Mouse (Mus musculus) left cerebral cortex, postnatal 25 days (tissue): ENCODE measurements around the gene Celsr2. TPM values are rescaled to one million over a fixed set of nuclear protein-coding genes. Genes with fewer than 3 reads are reported as not detected.
A peak's percentile ranks its signal among the peaks of the same experiment; 100 is the strongest.

ENCODE experiments used
- DNase-seq, 2 experiments: peaks; one replicate each; pipeline ENCODE4 v3.0.0; 2022; ENCODE audit warnings: low spot score in 2 of 2, mixed read lengths in 1 of 2
- intact Hi-C: fragments of 180-260 bp; cut with DNase I; formaldehyde crosslinking; loops from one replicate; pipeline ENCODE4 v1.15.1; 2025
- total RNA-seq, 2 experiments: library from RNA; stranded (reverse); gene quantifications; 2 replicates each; pipeline ENCODE4 v1.2.3; 2021

Gene Celsr2
- total RNA-seq, 2 experiments from 2014 or later = 160 to 168 TPM

DNA sequence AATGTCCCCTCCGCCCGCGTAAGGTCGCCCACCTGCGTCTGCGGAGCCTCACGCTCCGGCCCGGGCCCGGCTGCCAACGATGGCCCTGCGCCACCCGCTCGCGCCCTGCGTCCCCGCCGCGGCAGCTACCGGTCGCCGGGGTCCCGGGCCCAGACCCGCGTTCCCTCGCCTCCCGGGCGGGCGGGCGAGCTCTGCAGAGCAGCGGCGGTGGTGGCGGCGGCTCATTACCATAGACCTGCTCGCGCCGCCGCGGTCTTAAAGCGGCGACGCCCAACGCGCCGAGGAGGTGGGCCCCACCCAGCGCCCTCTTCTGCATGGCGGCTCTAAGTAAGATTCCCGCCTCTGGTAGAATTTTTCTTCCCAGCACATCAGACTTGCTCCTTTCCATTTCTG, 475 bp upstream of the Celsr2 start:
- peak; percentile 88 for DNase-seq
- intact Hi-C loops = no loop called here

DNA sequence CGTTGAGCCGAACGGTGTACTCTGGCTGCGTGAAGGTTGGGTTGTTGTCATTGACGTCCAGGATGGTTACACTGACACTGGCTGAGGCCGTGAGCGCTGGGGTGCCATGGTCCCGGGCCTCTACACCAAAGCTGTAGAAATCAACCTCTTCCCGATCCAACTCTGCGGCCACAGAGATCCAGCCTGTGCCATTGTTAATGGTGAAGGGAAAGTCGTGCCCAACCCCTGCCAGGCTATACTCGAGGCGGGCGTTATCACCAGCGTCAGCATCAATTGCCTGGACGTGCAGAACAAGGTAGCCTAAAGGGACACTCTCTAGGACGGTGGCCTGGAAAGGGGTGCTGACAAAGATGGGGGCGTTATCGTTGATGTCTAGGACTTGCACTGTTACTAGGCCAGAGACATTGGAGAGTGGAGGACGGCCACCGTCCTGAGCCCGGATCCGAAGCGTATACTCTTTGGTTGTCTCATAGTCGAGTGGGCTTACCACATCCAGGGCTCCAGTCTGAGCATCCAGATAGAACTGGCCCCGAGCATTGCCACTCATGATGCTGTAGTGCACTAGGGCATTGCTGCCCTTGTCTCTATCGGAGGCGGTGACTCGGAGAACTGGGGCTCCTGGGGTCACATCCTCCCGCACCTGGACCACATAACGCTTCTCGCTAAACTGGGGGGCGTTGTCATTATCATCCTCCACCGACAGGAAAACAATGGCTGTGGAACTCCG, 1.6 kb downstream of the Celsr2 start:
- intact Hi-C loops = no loop called here
- DNase-seq = no peak

DNA sequence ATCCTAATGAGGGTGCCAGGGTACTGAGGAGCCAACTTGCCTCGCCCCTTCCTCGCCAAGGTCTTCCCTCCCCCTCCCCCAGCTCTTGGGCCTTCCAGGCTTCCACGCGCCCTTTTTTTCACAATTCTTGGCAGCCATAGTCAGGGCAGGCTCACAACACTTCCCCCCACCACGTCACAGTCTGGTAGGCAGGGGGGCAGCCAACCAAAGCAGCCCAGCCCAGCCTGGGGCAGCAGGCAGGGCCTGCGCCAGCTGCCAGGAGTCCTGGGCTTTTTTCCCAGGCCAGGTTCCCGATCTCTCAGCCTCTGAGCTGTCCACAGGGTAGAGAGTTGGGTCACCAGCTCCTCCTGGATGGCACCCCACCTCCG, 3.6 kb downstream of the Celsr2 start:
- intact Hi-C loops = no loop called here
- peak; percentile 36 to 64 for DNase-seq

DNA sequence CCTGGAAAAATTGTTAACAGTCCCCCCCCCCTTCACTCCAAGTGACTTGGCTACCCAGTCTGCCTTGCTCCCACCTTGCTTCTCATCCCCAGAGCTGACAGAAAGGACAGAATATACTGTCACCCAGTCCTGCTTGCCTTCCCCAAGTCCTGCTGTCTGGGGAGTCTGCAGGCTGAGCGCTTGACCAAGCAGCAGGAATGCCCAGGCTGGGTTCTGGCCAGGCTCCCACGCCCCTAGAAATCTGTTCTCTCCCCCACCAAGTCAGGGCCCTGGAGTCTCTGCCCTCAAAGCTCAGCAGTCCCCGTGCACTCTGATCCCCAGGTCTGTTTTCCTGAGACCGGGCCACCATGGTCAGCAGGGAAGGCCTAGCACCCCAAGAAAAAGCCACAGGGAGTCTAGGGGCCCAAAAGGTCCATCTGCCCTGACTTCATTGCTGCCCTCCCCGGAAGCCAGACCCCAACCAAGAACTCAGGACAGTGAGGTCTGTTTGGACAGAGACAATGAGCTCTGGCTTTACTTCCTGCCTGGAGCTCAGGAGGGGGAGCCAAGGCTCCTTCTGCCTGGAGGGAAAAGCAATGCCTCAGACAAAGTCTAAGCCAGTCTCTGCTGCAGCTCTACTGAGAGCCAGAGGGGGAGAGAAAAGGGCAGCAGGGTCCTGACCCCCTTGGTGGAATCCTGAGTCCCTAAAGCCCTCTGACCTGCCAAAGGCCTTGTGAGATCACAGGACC, 4.2 kb downstream of the Celsr2 start:
- DNase-seq = no peak
- intact Hi-C loops = no loop called here

DNA sequence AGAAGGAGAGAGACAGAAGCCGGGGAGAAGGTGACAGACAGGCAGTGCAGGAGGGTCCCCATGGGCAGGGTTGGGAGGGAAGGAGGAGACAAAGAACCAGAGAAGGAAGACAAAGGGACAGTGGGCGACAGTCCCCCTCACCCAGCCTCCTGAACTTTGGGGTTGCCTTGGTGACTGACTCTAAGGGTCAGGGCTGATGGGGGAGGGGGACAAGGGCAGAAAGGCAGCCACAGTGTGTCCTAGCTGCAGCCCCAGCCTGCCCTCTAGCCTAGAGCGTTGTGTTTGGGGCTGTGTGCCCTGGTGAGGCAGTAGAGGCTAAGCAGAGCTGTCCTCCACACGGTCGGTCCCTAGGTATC, 5.0 kb downstream of the Celsr2 start:
- intact Hi-C loops = no loop called here
- no peak for DNase-seq

DNA sequence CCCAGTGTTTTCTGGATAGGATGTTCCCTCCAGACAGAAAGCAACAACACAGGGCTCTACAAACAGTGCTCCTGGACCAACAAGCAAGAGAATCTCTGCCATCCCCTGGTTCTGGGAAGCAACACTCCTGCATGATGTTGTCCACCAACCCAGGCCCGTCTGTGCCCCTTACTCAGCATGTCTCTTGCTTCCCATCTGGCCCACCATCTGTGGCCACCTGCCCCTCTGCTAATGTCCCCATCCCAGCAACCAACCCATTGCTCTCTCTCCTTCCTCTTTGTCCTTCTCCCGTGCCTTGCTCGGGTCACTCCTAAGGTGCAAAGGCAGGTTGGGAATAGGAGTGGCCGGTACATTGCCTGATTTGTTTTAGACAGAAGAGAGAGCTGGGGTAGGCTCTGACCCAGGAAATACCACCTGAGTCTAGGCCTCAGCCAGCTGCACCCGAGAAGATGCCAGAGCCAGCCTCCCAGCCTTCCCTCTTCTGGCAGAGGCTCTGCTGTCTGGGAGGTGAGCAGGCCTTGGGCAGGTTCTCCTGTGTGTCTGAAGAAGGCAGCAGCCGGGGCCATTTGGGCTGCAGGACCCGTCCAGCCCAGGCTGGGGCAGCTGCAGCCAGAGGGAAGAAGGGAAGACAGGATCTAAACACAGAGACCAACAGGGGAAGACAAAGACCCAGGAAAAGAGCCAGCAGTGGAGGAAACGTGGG, 5.5 kb downstream of the Celsr2 start:
- intact Hi-C loops = loop anchor here (5.0 kb wide), 1 partner anchor 142 kb away; no protein-coding TSS in a partner anchor
- no peak for DNase-seq

GRCm38 (mm10) chr3:108408517-108409008, 6.8 kb downstream of the Celsr2 start:
- intact Hi-C loops = loop anchor here (5.0 kb wide), 1 partner anchor 144 kb away; no protein-coding TSS in a partner anchor
- DNase-seq = no peak

- peak; percentile 63 to 76 for DNase-seq
- intact Hi-C loops = loop anchor here (5.0 kb wide), 1 partner anchor 146 kb away; no protein-coding TSS in a partner anchor
Observed at GRCm38 (mm10) chr3:108406306-108406885, 9.0 kb downstream of the Celsr2 start.

DNA sequence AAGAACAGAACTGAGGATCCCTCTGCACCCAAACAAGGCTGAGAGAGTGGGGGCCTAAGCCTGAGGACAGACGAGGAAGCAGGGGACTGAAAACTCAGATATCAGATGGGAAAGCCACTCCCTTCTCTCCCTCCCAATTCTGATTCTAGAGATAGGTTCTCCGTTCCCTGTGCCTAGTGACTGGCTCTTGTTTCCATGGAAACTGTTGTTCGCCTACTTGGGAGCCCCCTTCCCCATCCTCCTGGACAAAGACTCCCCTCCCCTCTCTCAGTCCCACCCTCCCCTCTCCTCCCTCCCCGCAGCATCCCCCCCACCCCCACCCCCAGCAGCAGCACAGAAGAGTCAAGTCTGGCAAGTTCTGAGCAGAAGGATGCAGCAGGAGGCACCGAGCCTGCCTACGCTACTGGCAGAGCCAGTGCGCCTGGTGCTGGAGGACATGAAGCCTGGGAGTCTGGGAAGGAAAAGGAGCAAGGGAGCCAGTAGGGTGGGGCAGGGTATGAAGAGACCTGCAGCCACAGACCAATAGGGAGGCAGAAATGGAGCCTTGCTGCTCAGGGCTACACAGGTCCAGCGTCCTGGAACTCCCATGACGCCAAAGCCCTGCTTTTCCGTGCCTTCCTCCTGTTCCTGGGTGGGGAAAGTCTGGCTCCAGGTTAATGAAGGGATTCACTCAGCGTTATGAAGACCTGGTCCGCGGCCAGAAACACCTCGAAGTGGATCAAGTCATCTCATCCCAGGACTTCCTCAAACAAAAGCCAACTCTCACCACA, 9.6 kb downstream of the Celsr2 start:
- intact Hi-C loops = loop anchor here (5.0 kb wide), 1 partner anchor 147 kb away; no protein-coding TSS in a partner anchor
- peak; percentile 75 to 89 for DNase-seq

DNA sequence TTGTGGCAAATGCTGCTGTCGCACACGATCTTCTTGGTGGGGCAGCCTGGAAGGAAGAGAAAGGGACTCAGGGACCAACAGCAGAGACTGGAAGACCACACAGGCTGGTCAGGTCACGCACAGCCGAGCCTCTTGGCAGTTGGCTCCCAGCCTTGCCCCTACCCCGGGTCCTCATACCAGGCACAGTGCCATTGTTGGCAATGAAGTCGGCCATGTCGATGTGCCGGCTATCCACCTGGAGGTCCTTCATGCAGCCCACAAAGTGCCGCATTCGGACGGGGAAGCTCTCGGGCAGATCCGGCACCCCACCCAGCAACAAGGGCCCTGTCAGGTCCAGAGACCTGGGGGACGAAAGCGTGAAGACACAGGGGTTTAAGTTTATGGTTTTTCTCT, 12.8 kb downstream of the Celsr2 start:
- intact Hi-C loops = loop anchor here (5.0 kb wide), 1 partner anchor 35 kb away; no protein-coding TSS in a partner anchor
- no peak for DNase-seq

- peak; percentile 73 to 86 for DNase-seq
- intact Hi-C loops = loop anchor here (2.0 to 5.0 kb wide), 2 partner anchors 35 to 161 kb away; partner anchors contain the start of gene Tmem167b
Observed at GRCm38 (mm10) chr3:108401692-108402527, 13.4 kb downstream of the Celsr2 start.

DNA sequence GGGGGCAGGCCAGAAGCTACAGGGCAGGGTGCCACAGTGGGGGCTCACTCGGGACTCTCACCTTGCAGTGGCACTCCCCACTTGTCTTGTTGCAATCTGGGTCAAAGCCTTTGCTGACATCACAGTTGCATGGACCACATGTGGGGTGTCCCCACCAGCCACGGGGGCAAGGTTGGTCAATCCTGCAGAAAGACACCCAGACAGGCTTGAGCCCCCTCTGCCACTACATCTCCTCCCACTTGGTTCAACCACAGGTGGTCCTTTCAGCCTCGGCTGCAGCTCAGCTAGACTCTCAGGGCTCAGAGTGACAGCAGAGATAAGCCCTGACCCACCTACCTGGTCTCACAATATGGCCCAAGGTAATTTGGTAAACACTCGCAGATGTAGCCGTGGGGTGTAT, 14.9 kb downstream of the Celsr2 start:
- DNase-seq = no peak
- intact Hi-C loops = loop anchor here (2.0 to 5.0 kb wide), 2 partner anchors 37 to 162 kb away; partner anchors contain the start of gene Tmem167b

DNA sequence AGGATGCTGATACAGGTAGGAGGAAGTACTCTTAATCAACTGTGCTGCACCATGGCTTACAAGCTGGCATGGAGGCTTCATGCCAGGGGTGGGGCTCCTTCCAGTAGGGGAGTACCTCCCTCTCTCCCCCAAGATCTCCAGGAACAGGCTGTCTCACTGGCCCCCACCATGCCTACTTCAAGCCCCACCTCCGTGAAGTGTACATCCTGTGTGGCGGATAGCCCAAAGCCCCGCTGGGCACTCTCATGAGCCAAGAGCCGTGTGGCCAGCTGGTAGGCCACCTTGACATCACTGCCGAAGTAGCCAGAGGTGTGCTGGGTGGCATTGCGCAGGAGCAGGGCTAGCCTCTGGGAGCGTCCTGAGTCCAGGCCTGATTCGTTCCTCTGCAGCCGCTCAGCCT, 17.1 kb downstream of the Celsr2 start:
- no peak for DNase-seq
- intact Hi-C loops = no loop called here

DNA sequence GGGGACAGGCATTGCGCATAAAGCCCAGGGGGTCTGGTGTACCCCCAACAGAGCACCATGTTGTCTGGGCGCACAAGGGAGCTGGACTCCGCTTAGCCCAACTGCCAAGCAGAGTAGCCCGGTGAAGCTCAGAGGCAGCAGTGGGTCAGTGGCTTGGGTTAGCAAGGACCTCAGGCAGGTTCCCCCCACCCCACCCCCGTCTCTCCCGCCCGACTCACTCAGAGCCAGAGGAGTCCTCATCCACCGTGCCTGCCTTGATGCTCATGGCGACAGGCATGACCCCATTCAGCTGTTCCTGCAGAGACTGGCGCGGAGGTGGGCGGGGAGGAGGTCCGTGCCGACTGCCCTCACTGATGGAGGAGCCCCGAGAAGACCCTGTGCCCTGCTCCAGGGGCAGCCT, 22.6 kb downstream of the Celsr2 start:
- intact Hi-C loops = no loop called here
- DNase-seq = no peak

DNA sequence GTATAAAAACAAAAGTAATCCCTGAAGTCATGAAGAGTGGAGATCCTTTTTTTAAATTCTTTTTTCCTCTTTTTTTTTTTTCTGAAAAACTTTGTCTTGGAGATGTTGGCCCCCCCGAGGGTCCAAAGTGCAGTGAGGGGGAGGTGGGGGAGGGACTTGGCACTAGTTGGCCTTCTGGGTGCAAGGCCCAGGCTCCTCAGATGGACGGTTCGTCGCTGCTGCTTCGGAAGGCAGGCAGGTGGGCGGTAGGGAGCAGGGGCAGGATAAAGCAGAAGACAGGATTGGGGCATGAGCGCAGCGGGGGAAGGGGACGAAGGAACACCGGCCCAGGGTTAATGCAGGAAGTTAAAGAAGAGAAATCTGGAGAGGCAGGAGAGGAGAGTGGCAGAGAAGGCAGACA, 23.1 kb downstream of the Celsr2 start:
- intact Hi-C loops = no loop called here
- no peak for DNase-seq

- intact Hi-C loops = loop anchor here (1.0 kb wide), 1 partner anchor 107 kb away; no protein-coding TSS in a partner anchor
Observed at GRCm38 (mm10) chr3:108389111-108389545, 26.2 kb downstream of the Celsr2 start.

GRCm38 (mm10) chr3:108386186-108386585, 29.2 kb downstream of the Celsr2 start:
- DNase-seq = peak; percentile 72 to 96
- intact Hi-C loops = loop anchor here (2.0 kb wide), 1 partner anchor 27 kb away; no protein-coding TSS in a partner anchor

More at GRCm38 (mm10) chr3:108389111-108389545, 26.2 kb downstream of the Celsr2 start:
- DNase-seq = peak; percentile 94 to 98

- intact Hi-C loops = no loop called here
- no peak for DNase-seq
Observed at GRCm38 (mm10) chr3:108384425-108384824, 30.9 kb downstream of the Celsr2 start.
